Mouse (Mus musculus): ENCODE measurements around the gene Pcyt1a.
A peak's percentile ranks its signal among the peaks of the same experiment; 100 is the strongest.
"Not testable (repeated sequence)": the region's sequence is repeated elsewhere in the genome, so short reads cannot be mapped to it uniquely, and the experiment has no call there.

Gene Pcyt1a

DNA sequence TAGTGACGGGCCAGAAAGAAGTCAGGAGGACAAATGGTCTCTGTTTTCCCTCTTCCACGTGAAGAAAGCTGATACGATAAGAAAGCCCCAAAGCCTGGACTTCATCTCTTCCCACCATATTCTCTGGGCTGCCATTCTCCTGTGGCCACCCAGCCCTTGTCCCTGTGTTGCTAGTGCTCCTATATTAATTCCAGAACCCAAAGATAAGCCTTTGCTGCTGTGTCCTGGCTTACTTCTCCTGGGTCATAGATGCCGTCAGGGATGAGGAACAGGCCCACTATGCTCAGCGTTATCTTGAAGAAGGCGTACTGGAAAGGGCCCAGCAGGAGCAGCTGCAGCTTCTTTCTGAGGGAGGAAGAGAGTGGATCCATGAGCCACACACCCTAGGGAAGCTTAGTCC is 46.6 kb downstream of the Pcyt1a start:
- DNase-seq = no peak

DNA sequence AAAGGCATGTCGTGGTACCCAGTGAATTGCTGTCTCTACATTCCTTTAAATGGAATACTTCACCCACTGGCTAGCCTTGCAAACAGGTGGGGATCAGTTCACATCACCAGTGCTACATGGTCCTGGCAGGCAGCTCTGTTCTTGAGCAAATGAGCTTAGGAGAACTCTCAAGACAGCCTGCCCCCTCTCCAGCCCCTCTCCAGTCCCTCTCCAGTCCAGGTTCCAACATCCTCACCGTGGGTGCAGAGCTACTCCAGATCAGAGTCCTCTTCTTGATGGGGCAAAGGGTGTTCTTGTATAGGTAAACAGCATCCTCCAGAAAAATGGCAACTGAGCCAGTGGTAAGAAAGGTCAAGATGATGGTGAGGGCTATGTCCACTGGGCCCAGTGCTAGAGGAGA is 48.7 kb downstream of the Pcyt1a start:
- no peak for DNase-seq

DNA sequence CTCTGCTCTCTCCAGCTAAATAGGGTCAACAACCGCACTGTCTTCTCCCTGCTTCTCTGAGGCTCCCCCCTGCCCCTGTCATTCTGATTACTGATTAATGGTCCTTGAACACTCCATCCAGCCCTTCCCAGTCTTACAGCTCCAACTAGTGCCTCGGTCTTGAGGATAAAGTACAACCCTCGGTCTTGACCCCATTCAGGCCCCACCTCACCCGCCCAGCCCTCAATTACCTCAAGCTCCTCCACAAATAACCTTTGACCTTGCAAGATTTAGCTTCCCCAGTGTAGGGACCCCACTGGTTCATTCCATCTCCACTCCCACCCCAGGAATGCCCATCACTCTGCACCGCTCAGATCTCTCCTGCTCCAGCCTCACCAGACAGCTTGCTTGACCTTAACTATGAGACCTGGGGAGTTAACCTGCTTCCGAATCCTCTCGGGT is 53.7 kb downstream of the Pcyt1a start:
- DNase-seq = no peak

DNA sequence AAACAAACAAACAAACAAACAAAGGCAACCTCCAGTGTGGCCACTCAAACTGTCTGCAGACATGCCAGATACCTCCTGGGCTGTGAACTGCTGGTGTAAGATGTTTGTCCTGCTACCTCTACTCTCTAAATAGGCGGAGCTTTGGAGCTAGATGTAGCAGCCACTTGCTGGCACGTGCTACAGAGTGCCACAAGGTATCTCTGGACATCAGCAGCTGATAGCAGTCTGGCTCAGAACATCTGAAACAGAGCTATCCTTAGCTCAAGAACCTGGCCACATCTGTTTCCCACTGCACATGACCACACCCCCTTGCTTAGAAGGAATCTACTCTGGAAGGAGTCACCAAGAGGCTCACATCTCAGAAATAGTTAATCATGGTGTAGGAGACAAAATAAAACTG is 54.5 kb downstream of the Pcyt1a start:
- DNase-seq = no peak

DNA sequence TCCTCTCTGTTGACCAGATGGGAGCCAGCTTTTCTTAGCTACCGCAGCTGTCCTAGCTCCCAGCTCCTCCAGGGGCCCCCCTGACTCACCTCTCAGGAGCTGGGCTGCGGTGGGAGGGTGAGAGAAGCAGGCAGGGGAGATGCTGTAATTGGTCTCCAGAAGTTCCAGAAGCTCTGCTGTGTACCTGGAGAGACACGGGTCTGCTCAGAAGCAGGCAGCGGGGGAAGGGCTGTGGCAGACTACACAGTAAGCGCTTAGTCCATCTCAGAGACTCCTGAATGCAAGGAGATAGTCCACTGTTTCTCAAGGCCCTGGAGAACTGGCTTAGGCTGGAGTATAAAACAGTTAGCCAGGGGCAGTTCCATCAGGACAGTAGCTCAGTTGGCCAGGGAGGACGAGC is 55.3 kb downstream of the Pcyt1a start:
- no peak for DNase-seq

DNA sequence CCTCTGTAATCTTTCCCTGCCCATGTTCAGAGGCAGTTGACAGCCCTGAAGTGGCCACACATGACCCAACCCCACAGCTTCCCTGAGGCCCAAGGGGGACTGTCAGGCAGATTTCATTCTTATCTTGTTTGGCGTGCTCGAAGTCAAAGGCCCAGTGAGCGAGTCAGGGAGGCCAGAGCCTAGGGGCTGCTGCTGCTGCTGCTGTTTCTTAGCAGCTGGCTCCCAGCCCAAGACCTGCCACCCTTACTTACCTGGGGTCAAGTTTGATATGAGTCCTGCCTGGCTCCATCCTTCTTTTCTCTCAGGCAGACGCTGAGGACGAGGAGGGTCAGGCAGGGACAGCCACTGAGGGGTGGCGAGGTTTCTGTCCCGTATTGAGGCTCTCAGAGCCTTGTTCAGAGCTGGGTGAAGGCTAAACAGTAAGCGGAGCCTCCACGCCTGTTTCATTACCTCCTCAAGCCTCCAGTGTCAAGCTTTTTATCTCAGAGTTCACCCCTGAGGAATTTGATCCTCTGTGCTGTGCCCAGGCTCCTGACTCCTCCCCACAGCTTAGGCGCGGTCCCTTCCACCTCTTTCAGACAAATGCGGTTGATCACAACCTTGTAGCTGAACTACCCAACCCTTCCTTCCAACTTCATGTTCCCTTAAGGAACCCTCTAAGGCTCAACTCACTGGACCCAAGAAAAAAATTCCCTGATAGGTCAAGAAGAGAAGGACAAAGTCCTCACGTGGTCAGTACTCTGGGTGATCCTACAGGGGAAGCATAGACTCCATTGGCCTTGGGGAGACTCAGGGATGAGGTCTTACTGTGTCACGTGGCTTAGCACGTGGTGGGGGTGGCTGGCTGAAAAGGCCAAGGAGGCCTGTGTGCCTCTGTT is 56.8 kb downstream of the Pcyt1a start, which contains the start of gene Slc51a:
Slc51a (minus strand) TSS at position 646 of the 878 bp plus-strand sequence.
- no peak for DNase-seq

DNA sequence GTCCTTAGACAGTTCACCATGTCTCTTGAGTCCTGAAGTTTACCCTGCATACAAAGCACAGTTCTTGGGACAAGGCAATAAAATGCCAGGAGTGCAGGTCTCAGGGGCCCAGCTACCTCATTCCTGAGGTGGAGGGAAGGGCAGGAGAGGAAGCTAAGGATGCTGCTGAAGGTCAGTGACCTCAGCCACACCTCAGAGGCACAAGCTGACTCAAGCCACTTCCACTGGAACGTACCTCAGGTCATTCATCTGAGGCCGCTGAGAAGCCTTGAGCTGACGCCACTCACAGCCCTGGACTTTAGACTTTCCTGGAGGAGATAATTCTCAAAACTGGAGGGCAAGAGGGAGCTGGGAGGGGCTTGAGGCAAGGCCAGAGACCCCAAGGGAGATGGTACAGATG is 58.2 kb downstream of the Pcyt1a start:
- no peak for DNase-seq

DNA sequence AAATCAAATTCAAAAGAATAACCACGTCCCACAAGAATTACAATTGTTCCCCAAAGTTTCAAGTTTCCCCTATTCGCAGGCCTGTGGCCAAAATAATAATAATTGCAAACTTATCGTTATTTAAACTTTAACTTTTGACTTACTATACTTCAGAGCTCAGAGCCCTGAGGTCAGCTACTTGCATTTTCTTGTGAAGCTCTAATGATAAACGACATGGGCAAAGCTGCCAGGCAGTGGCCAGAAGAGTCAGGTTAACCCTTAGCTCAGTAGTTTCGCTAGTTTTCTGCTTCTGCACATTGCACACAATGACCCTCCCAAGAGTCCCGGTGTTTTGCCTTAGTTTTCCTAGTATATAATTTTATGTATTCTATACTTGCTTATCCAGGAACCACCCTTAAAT is 63.6 kb downstream of the Pcyt1a start:
- DNase-seq = not testable (repeated sequence)

DNA sequence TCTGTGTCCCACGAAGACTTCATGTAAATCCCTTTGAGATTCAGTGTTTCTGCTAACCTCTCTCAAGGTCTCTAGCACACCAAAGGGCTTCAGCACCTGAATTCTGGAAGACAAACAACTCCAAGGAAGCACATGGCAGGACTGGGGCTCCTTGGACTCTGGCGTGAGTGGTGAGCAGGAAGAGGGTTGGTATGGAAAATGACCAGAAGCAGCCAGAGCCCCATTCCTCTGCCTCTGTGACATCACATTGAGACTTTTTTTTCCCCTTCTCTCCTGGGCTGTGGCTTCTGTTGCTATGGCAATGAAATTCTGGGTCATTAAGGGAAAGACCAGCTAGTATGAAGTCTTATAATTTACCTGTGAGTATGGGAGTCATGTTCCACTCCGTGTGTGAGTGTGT is 65.2 kb downstream of the Pcyt1a start, which contains the start of gene Zdhhc19:
Zdhhc19 (plus strand) TSS at position 301 of the 400 bp plus-strand sequence.
- DNase-seq = no peak

DNA sequence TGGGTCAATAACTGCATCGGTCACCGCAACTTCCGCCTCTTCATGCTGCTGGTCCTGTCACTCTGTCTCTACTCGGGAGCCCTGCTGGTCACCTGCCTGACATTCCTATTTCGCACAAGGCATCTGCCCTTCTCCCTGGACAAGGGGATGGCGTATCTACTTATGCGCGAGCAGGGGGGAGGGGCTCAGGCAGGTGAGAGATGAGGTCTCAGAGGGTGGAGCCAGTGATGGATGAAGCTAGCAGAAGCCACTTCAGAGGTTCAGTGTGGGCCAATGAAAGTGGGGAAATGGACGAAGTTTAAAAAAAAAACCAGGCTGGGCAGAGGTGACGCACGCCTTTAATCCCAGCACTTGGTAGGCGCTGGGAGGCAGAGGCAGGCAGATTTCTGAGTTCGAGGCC is 68.3 kb downstream of the Pcyt1a start:
- no peak for DNase-seq

DNA sequence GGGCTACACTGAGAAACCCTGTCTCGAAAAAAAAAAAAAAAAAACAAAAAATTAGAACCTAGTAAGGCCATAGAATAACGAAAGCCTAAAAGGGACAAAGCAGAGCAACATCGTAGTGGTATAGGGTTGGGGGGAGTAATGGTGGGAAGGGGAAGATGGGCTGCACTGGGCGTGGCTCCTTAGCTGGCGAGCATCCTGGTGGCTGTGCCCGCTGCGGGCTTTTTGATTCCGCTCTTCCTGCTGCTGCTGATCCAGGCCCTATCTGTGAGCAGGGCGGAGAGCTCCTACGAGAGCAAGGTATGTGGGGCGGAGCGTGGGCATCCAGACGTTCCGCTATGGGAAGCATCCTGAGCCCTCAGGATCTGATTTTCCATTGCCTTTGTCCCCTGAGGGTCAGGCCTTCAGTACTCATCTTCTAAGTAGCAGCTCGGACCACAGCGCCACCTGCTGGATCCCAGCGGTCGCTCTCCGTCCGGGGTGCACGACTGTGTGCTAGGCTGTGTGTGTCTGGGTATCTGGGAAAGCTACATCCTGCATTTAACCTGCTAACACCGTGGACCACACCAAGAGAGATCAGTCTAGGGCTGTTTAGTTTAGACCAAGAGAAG is 68.8 kb downstream of the Pcyt1a start:
- peak; percentile 89 to 93 for DNase-seq

DNA sequence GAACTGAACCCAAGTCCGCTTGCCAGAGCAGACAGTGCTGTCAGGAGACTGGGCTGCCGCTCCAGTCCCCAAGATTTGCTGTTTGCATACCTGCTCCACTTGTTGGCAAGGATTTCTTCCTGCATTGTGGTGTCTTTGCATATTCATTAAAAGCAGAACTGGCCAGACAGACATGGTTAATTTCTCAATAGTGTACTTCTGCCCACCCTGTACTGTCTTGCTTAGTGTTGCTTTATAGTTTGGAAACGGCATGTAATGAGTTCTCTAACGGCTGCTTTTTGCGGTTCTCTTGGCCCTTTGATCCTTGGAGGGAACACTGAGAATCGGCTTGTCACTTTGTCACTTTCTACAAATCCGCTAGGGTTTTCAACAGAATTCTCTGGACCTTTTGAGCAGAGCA is 70.7 kb downstream of the Pcyt1a start:
- DNase-seq = no peak

DNA sequence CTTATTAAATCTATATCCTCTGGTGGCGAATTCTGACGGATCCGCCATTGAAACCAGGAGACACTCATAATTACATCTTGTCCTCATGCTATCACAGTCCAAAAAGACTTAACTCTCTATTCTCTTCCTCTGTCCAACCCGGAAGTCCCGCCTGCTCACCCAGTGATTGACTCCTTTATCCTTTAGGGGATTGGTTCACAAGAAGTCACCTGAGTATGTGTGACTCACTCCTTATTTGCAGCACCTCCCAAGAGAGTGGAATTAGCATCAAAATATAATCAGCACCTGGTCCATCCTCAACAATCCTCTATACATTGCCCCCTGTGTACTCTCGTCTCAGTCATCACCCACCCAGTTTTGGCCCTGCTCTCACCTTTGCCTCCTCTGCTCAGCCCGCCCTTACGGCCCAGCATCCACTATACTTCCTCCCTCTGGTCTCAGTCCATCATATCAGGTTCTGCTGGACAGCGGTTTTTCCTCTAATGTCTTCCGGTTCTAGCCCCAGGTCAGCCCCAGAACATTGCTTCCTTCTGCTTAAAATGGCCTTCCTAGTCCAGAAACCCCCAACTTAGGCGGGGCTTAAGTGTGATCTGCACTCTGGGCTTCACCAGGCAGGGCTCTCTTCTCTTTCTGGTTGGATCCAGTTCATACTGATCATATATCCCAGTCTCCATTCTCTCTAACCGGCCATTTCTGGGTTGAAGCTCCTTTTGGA is 72.1 kb downstream of the Pcyt1a start:
- DNase-seq = no peak

DNA sequence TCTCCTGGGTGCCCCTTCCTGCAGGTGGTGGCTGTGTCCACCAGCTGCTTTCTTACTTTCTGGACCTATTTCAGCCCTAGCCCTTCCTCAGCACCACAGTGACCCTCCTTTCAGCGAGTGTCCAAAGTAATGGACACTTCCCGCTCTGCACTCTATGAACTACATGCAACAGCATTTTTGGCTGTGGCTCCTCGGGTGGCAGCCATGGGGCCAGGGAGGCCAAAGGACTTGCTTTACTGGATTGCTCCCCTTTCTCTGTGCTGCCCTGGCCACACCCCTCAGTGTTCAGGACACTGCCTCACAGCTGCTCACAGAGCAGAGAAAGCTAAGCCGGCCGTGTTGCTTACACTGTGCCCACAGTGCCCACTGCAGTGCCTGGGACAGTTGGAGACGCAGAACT is 72.9 kb downstream of the Pcyt1a start:
- no peak for DNase-seq

DNA sequence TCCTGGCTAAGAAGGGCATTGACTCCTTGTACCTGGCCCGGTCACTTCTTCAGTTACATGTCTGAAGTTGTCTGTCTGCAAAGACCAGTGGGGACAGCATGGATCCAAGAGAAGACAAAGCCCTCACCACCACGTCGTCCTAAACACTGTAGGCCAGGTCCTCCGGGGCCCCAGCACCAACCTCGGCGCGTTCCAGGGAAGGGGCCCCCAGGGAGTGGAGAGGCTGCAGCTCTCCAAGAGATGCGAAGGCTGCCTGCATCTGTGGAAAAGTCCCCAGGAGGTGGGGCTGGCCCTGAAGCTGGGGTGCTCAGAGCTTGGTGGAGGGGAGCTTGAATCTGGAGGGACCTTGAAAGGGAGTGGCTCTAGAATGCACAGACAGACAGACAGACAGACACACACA is 75.6 kb downstream of the Pcyt1a start:
- no peak for DNase-seq

DNA sequence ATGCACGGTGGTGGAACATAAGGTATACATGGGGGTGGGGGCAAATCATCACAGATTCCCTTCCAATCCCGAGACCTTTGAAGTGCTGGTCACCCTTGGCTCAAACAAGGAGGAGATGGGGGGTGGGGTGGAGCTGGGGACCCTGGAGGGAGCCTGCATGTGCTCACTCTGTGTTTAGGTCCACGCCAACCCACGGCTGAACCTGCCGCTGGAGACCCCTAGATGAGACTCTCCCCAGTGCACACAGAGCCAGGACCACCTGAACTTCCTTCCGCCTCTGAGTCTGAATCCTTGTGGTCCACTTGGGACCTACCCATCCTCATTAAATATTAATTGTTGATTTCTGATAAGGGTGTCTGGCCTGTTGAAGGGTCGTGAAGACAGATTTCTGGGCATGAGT is 76.1 kb downstream of the Pcyt1a start:
- DNase-seq = no peak

DNA sequence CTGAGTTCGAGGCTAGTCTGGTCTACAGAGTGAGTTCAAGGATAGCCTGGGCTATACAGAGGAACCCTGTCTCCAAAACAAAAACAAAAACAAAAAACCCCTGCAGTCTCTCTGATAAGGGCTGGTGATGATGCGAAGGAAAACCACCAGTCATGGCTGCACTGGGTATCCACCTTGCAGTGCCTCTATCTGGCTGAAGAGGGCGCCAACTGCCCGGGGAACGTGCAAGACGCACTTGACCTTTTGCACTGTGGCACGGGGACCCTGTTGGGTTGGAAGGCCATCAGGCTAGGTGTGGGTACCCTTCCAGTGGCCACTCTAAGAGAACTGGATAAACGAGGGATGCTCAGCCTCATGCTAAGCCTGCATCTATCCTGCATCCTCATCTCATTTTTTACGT is 76.7 kb downstream of the Pcyt1a start:
- DNase-seq = peak; percentile 37 to 59

DNA sequence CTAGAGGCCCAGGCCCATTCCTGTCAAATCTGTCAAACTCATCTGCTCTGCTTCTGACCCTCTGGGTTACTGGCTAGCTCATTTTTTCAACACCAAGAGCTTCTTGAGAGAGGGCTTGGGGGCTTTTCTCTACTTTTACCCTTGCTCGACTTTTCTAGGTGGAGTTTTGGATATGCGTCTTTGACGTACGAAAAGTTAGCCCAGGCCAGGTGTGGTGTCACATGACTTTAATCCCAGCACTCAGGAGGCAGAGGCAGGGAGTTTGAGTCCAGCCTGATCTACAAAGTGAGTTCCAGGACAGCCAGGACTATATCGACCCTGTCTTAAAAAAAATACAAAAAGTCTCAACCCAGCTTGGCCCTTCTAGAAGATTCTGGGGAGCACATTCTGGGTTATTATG is 77.3 kb downstream of the Pcyt1a start:
- DNase-seq = no peak

DNA sequence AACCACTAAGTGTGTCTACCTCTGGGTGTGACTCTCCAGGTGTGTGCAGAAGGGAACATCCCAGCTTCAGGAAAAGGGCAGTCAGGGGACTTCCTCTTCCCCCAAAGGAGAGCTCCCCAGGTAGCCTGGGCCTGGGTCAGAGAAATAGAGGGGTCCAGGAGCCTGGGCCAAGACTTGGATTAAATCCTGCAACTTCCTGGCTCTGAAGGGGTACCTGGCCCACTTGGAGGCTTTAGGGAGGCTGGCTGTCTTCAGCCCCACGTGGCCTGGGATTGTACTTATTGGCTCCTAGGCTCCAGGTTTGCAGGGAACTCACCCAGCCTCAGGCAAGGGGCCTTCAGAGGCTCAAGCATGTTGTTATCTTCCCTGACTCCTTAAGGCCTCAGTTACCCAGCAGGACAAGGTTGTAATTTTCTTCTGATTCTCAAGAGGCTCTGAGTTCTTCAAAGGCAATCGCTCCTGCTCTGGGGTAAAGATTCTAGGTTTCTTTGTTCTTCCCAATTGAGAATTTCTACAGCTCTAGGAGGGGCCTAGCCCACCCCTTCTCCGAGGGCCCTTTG is 77.9 kb downstream of the Pcyt1a start:
- no peak for DNase-seq

DNA sequence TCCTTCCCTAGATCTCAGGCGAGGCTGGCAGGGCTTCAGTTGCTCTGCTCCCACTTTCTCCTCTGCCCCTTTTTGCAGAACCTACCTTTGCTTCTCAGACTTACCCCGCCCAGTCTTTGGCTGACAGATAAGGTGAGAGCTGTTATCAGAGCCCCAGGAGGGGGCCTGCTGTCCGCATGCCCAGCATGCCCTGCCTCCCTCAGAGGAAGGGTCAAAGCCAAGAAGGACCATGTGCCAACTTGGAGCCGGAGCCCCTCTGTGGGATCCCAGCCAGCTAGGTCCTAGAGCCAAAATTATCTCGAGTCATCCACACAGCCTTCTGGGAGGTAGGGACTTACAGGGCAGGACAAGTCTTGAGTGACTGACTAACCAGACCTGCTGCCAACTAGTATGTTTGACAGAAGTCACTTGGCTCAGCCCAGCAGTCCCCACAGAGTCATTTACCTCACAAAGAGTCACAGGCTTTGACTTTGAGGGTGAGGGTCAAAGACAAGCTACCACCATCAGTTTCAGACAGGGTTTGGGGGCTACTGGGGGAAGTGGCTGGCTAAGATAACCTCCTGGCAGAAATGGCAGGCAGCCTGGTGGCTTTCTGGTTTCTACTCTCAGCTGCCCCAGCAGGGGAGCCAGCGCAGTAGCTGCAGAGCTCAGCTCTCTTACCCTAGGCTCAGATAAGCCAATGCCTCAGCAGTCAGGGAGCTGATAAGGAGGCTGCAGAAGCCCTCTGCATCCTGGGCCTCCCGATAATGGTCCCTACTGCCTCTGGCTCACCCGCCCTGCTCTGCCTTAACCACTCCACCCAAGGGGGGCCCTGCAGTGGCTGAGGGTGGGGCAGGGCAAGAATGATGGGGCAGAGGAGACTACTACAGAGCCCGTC is 78.6 kb downstream of the Pcyt1a start:
- DNase-seq = no peak

DNA sequence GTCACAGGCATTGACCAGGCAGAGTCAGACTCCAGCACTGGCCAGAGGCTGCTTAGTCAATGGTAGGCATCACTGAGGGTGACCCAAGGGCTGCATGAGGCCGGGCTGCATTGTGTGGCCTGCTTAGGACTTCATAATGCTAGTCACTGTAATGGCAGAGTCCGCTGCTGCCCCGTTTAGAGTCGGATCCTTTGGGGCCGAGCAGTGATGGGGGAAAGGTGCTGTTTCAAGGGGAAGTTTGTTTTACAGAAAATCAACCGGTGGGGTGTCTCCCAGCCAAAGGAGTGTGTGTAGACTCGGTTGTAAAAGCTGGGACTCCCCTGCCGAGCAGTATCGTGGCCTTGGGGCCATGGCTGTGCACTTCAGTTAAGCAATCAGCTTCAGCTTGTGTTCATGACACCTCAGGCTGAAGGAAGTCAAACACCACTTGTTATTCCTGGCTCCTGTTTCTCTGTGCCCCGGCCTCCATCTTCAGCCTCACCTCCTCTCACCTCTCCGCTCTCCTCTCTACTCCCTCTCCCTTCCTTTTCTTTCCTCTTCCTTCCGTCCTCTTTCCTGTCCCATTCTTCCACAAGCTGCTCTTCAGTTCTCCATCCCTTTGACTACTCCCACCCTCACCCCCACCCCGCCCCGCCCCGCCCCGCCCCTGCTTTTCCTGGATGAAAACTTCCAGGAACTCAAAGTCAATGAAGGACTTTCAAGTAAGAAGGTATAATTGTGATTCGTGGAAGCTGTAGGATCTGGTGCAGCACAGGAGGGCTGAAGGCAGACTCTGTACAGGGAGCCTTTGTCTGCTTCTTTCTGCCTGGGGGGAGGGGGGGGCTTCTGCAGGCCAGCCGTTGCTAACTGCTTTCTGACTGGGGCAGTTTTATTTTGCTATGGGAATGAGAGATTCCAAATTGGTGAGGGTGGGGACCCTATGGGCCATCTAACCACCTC is 79.9 kb downstream of the Pcyt1a start:
- DNase-seq = no peak
